Mouse (Mus musculus) megakaryocyte, embryonic 14.5 days (primary cell): Measurements from ENCODE around the gene Isg20. TPM values are rescaled to one million over a fixed set of nuclear protein-coding genes. Genes with fewer than 3 reads are reported as not detected.
A peak's percentile ranks its signal among the peaks of the same experiment; 100 is the strongest.

Experiments used
- H3K27me3 ChIP-seq: replicated peaks from 2 replicates; pipeline ENCODE3; 2012; ENCODE audit warnings: inconsistent platforms
- H3K36me3 ChIP-seq: replicated peaks from 2 replicates; pipeline ENCODE3; 2012; ENCODE audit warnings: low read length, inconsistent platforms, mixed read lengths
- H3K4me1 ChIP-seq: 2 replicates; pipeline ENCODE4 v1.6.1; 2012; ENCODE audit warnings: inconsistent platforms
- H3K4me3 ChIP-seq: replicated peaks from 2 replicates; pipeline ENCODE3; 2012; ENCODE audit warnings: moderate library complexity, mild to moderate bottlenecking, inconsistent platforms
- H3K9me3 ChIP-seq: 2 replicates; pipeline ENCODE4 v1.6.1; 2012; ENCODE audit warnings: inconsistent platforms
- FLI1 ChIP-seq: IDR thresholded peaks from 2 replicates; pipeline ENCODE4 v1.6.1; 2012; ENCODE audit warnings: low read length, inconsistent platforms, mixed read lengths
- GATA1 ChIP-seq: IDR thresholded peaks from 3 replicates; pipeline ENCODE4 v1.6.1; 2012; ENCODE audit warnings: mixed read lengths, low read length, inconsistent platforms, borderline replicate concordance
- polyA plus RNA-seq: library from polyadenylated mRNA; stranded (reverse); fragments of >175 nt; gene quantifications from 2 replicates; pipeline ENCODE4 v1.2.3, GENCODE M21; 2012; ENCODE audit warnings: low replicate concordance; ENCODE audit not compliant: insufficient read depth

Gene Isg20
- polyA plus RNA-seq, 1 experiment: 127 TPM

- TF ChIP-seq FLI1: no peak
- no peak for TF ChIP-seq GATA1
- Histone ChIP-seq H3K4me1 (peaks cover 87% of the 10 kb centered on the region), H3K9me3 (no peaks in the 10 kb centered on the region), H3K36me3 (peaks cover 65% of the 10 kb centered on the region), H3K27me3 (no peaks in the 10 kb centered on the region), H3K4me3 (peak overlapping the region; percentile 91)
These were observed 1.8 kb downstream of the Isg20 start for GRCm38 (mm10) chr7:78914896-78915510.

- H3K36me3 ChIP-seq: peaks cover 67% of the 10 kb centered on the region
- no peaks in the 10 kb centered on the region for H3K9me3 ChIP-seq
- H3K4me1 ChIP-seq: peaks cover 78% of the 10 kb centered on the region
- no peak overlapping the region for H3K4me3 ChIP-seq
- TF ChIP-seq FLI1 (no peak), GATA1 (no peak)
- H3K27me3 ChIP-seq: peaks cover 2% of the 10 kb centered on the region
These were observed 5.5 kb downstream of the Isg20 start for GRCm38 (mm10) chr7:78918686-78919085.

- Histone ChIP-seq H3K4me1 (peaks cover 61% of the 10 kb centered on the region), H3K36me3 (peaks cover 37% of the 10 kb centered on the region), H3K9me3 (no peaks in the 10 kb centered on the region), H3K27me3 (peaks cover 30% of the 10 kb centered on the region), H3K4me3 (no peak overlapping the region)
- no peak for TF ChIP-seq GATA1
- no peak for TF ChIP-seq FLI1
These were observed 9.3 kb downstream of the Isg20 start for GRCm38 (mm10) chr7:78922506-78922905.

GRCm38 (mm10) chr7:78924300-78924699 is 11.1 kb downstream of the Isg20 start:
- no peaks in the 10 kb centered on the region for H3K9me3 ChIP-seq
- H3K4me1 ChIP-seq: peaks cover 50% of the 10 kb centered on the region
- H3K4me3 ChIP-seq: no peak overlapping the region
- H3K36me3 ChIP-seq: peaks cover 19% of the 10 kb centered on the region
- peaks cover 39% of the 10 kb centered on the region for H3K27me3 ChIP-seq
- TF ChIP-seq GATA1 (no peak), FLI1 (no peak)

GRCm38 (mm10) chr7:78924796-78925195 is 11.6 kb downstream of the Isg20 start:
- H3K4me1 ChIP-seq: peaks cover 47% of the 10 kb centered on the region
- no peak overlapping the region for H3K4me3 ChIP-seq
- no peak for TF ChIP-seq FLI1
- TF ChIP-seq GATA1: no peak
- peaks cover 14% of the 10 kb centered on the region for H3K36me3 ChIP-seq
- H3K9me3 ChIP-seq: no peaks in the 10 kb centered on the region
- H3K27me3 ChIP-seq: peaks cover 40% of the 10 kb centered on the region

GRCm38 (mm10) chr7:78925680-78926079 is 12.5 kb downstream of the Isg20 start:
- peaks cover 6% of the 10 kb centered on the region for H3K36me3 ChIP-seq
- peaks cover 42% of the 10 kb centered on the region for H3K4me1 ChIP-seq
- peaks cover 48% of the 10 kb centered on the region for H3K27me3 ChIP-seq
- no peak overlapping the region for H3K4me3 ChIP-seq
- H3K9me3 ChIP-seq: no peaks in the 10 kb centered on the region
- no peak for TF ChIP-seq FLI1
- no peak for TF ChIP-seq GATA1

GRCm38 (mm10) chr7:78926156-78926555 is 12.9 kb downstream of the Isg20 start:
- H3K4me3 ChIP-seq: no peak overlapping the region
- peaks cover 52% of the 10 kb centered on the region for H3K27me3 ChIP-seq
- H3K36me3 ChIP-seq: peaks cover 6% of the 10 kb centered on the region
- TF ChIP-seq GATA1: no peak
- no peak for TF ChIP-seq FLI1
- peaks cover 41% of the 10 kb centered on the region for H3K4me1 ChIP-seq
- H3K9me3 ChIP-seq: no peaks in the 10 kb centered on the region

GRCm38 (mm10) chr7:78927266-78927665 is 14.0 kb downstream of the Isg20 start:
- TF ChIP-seq GATA1 (no peak), FLI1 (no peak)
- Histone ChIP-seq H3K36me3 (no peaks in the 10 kb centered on the region), H3K27me3 (peaks cover 51% of the 10 kb centered on the region), H3K9me3 (no peaks in the 10 kb centered on the region), H3K4me1 (peaks cover 30% of the 10 kb centered on the region), H3K4me3 (no peak overlapping the region)

- no peaks in the 10 kb centered on the region for H3K36me3 ChIP-seq
- no peaks in the 10 kb centered on the region for H3K9me3 ChIP-seq
- H3K4me3 ChIP-seq: no peak overlapping the region
- H3K27me3 ChIP-seq: peaks cover 58% of the 10 kb centered on the region
- TF ChIP-seq FLI1 (no peak), GATA1 (no peak)
- H3K4me1 ChIP-seq: peaks cover 10% of the 10 kb centered on the region
These were observed 25.9 kb downstream of the Isg20 start for GRCm38 (mm10) chr7:78938957-78939602.

GRCm38 (mm10) chr7:78940971-78941370 is 27.7 kb downstream of the Isg20 start:
- peaks cover 61% of the 10 kb centered on the region for H3K27me3 ChIP-seq
- no peaks in the 10 kb centered on the region for H3K9me3 ChIP-seq
- no peak overlapping the region for H3K4me3 ChIP-seq
- TF ChIP-seq GATA1: no peak
- TF ChIP-seq FLI1: no peak
- peaks cover 10% of the 10 kb centered on the region for H3K4me1 ChIP-seq
- no peaks in the 10 kb centered on the region for H3K36me3 ChIP-seq
